Mouse (Mus musculus) megakaryocyte, embryonic 14.5 days (primary cell): ENCODE results near the gene Ssh3.

Experiments
- FLI1 ChIP-seq: IDR thresholded peaks from 2 replicates; pipeline ENCODE4 v1.6.1; 2012; ENCODE audit warnings: low read length, inconsistent platforms, mixed read lengths
- GATA1 ChIP-seq: IDR thresholded peaks from 3 replicates; pipeline ENCODE4 v1.6.1; 2012; ENCODE audit warnings: mixed read lengths, low read length, inconsistent platforms, borderline replicate concordance

DNA sequence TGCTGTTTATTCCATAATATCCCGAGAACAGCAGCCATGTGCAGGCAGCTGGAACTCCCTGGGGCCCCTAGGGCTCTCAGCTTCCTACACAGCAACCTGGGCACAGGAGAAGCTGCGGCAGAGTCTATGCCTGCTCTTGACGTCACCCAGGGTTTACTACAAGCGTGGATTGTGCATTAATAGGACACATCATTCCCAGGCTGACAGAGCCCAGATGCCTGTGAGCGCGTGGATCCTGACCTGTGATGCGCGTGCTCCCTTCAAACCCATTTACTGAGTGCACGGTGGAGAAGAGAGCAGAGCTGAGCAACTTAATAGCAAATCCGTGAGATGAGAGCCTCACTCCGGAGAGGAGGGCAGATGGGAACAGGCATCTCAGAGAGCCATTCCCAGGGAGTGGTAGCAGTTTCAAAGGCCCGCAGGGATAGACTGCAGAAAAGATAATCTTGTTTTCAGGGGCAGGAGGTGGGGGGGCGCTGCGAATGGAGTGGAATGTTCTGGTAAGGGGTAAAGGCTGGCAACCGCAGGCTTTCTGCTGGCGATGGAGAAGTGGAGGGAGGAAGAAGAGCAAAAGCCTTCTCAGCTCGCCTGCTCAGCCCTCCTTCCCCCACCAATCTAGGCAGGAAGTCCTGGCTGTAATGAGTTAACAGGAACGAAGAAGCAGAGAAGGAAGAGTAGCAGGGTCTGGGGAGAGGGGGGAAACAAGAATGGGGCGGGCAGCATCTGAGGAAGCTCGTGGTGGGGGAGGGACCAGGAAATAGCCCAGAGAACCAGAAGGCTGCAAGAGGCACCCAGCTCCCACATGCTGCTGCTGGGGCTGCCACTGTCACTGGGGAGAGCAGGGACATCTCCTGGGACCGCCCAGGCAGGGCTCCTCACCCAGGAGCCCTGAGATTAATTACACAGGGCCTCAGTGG is 33.0 kb upstream of the Ssh3 start:
- TF ChIP-seq GATA1 (no peak), FLI1 (no peak)
